Mouse (Mus musculus) bone marrow macrophage, adult 2 months (primary cell): Measurements from ENCODE around the gene Rnf6.

ENCODE experiments used
- CTCF ChIP-seq: IDR thresholded peaks from 2 replicates; pipeline ENCODE4 v1.5.1; 2012; ENCODE audit warnings: low read depth, mild to moderate bottlenecking, low read length, moderate library complexity
- POLR2A ChIP-seq: IDR thresholded peaks from 2 replicates; pipeline ENCODE4 v1.6.1; 2012; ENCODE audit warnings: mild to moderate bottlenecking, low read depth, low read length, borderline replicate concordance

DNA sequence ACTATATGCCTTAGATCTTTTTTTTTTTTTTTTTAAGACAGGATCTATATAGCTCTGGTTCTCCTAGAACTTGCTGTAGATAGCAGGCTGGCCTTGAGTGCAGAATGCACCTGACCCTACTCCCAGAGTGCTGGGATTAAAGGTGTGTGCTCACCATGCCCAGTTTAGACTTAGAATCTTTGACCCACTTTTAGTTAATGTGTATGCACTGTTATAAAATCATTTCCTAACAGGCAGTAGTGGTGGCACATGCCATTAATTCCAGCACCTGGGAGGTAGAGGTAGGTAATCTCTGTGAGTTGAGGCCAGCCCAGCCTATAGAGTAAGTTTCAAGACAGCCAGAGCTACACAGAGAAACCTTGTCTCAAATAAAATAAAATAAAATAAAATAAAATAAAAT, 22.3 kb downstream of the Rnf6 start:
- TF ChIP-seq POLR2A (no peak), CTCF (no peak)
